Mouse (Mus musculus): ENCODE data around the gene Tnpo2.

The Tnpo2 gene

DNA sequence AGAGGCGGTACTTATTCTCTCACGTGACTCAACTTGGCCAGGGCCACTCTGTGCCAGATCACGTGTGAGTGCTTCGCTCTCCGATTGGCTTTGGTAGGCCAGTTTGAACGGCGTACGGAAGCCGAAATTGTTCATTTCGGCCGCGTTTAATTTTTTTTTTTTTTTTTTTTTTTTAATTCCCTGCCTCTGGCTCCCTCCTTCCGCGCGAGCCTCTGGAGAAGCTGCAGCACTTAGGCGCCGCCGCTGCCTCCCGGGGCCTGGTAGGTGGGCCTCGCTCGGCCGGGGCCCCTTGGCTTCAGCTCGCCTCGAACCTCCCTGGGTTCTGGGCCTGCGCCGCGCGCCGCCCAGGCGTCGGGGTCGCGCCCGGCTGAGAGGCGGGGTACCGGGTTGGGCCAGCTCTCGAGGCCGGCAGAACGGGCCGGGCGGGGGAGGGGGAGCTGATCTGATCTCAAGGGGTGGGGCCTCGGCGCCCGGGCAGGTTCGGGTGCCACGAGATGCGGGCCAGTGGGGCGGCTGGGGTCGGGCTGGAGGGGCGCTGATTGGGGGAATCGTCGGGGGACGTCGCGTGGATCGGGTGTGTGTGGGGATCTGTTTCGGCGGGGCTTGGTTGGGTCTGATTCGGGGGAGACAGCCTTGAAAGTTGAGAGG lies at the start of gene Tnpo2:
Gene Tnpo2 (plus strand): TSS at position 198 of the 648 bp plus-strand sequence.
- peak; percentile 80 for DNase-seq

DNA sequence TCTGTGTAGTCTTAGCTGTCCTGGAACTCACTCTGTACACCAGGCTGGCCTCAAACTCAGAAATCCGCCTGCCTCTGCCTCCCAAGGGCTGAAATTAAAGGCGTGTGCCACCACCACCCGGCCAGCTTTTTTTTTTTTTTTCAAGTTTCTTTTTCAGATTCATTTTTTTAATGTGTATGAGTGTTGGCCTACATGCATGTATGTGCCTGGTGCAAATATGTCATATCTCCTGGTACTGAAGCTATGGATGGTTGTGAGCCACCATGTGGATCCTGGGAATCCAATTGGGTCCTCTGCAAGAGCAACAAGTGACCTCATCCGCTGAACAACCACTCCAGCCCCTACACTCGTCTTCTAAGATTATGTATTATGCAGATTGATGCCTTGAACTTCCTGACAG lies 49.3 kb upstream of the Tnpo2 start:
- no peak for DNase-seq

DNA sequence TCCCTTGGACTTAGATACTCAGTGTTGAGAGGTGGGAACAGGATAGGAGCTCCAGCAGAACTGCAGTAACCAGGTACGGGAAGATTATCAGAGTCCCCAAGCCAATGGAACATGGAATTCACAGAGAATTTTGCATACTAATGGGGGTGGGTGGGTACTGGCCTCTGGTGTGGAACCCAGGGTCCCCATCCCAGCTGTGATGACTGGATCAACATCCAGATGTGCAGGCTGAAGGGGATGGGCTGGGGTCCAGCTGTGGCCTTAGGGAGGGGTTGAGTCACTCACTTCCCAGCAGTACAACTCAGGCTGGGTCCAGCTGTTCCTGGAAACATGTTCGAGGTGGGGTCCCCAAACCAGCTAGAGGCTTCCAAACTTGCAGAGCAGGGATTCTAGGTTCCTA lies 48.8 kb upstream of the Tnpo2 start:
- no peak for DNase-seq

DNA sequence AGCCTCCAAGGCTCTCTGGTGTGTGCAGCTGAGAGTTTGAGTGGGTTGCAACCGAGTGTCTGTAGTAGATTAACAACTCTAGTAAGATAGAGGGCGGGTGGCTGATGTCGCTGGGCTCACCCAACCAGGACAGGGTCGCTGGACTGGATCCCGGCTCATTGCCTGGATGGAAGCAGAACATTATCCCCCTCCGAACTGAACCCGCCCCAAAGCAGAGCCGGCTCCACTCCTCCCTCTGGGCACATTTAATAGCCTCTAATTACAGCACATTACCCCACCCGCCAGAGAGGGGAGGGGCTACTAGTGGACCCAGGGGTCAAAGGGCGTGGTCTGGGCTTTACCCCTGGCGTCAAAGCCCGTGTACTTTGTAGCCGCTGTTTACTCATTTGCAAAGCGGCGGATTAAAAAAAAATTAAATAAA lies 47.4 kb upstream of the Tnpo2 start:
- no peak for DNase-seq

DNA sequence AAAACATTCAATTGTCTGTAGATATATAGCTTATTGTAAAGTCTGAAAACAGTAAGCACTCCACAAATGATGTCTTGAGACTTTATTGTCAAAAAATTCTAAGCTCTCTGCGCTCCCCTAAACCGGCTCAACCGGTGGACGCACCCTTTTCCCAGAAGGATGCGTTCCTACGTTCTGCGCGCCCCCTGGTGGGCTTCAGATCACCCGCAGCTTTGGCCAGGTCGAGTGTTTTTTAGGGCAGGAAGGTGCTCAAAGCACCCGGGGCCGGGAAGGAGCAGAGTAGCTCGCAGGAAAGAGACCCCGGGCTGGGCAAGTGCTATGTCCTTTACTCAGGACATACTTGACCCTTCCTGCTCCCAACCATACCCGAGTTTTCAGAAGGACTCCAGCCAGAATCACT lies 46.9 kb upstream of the Tnpo2 start:
- DNase-seq, result peak; percentile 93

DNA sequence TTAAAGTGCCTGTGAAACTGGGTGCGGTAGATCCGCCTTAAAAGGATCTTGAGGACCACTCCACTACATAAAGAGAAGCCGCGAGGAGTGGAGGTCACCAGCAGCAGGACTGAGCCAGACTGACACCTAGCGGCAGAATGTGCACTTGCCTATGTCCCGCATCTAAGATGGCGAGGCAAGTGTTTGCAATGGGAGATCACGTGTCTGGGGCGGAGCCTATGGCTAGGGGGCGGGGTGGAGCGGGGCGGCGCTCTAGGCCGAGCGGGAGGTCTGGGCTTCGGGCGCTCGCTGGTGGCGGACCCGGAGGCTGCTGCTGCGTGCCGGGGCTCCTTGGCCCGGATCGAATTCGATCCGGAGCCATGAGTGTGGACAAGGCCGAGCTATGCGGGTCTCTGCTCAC lies 46.4 kb upstream of the Tnpo2 start, which contains the start of gene Hook2:
Gene Hook2 (plus strand): TSS at position 255 of the 400 bp plus-strand sequence.
- DNase-seq, result peak; percentile 96

DNA sequence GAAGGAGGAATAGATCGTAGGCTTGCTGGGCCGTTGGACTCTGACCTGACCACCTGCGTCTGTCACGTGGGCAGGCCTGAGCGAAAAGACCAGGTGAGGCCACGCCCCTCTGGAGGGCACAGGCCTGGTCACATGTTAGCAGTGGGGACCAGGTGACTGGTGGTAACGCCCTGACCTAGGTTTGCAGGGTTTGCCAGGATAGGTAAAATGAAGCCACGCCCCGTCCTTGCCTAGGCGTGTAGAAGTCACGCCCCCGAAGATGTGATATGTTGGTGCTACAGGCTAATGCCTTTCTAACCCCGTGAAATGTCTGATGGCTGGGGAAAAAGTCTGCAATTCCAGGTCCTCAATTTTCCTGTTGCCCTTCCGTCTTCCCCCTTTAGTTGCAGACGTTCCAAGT lies 45.9 kb upstream of the Tnpo2 start:
- DNase-seq, result no peak

DNA sequence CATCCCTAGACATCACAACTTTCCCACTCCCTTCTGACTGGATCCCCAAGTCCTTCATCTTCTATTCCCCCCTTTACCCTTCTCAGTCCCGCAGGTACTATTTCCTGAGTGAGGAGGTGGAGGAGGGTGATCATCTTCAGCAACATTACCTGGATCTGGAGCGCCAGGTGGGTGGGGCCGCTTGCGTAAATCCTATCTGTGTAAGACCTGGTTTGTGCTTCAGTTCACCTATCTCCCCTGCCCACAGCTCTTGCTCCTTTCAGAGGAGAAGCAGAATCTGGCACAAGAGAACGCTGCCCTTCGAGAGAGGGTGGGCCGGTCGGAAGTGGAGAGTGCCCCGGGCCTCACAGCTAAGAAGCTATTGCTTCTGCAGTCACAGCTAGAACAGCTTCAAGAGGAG lies 42.3 kb upstream of the Tnpo2 start:
- no peak for DNase-seq

DNA sequence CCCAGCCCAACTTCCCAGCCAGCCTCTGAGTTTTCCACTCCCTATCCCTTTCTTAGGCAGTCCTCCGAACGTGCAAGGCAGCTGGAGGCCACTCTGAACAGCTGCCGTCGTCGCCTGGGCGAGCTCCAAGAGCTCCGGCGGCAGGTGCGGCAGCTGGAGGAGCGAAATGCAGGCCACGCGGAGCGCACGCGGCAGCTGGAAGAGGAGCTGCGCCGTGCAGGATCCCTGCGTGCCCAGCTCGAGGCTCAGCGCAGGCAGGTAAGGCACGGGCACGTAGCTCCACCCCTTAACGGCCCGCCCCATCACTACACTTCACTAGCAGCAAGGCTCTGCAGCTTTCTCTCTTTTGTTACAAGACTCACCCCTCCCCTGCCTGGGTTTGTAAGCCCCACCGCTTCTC lies 41.0 kb upstream of the Tnpo2 start:
- DNase-seq, result no peak

DNA sequence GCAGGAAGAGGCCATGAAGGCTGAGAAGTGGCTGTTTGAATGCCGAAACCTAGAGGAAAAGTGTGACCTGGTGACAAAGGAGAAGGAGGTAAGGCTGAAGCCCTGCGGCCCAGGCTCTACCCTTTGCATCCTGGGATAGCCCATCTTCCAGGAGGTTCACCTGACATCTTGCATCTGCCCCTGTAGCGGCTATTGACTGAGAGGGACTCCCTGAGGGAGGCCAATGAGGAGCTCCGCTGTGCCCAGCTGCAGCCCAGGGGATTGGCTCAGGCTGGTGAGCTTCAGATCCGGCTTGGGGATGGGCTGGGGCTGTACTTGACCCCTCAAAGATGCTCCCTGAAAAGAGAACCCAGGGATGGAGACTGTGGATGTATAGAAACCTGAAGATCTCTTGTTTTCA lies 39.7 kb upstream of the Tnpo2 start:
- DNase-seq, result no peak

DNA sequence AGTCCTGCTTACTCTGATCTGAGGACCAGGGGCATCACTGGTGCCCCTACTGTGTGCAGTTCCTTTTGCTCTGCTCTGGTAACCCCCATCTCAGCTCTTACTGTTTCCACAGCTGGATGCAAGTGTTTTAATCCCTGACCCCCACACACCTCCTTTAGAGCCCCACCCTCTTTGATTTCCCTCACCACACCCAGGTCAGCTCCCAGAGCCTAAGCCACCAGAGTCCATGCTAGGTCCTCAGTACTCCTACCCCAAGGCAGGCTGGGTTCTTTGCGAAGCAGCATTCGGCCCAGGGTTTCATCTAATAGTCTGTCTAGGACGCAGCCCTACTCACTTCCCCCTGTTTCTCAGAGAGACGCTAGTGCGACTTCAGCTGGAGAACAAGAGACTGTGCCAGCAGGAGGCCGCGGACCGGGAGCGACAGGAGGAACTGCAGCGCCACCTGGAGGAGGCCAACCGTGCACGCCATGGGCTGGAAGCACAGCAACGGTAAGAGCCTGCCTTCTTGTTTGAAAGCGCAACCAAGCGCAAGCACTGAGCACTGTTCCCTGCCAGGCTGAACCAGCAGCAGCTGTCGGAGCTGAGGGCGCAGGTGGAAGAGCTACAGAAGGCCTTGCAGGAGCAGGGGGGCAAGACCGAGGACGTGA lies 38.9 kb upstream of the Tnpo2 start:
- peak; percentile 95 for DNase-seq

DNA sequence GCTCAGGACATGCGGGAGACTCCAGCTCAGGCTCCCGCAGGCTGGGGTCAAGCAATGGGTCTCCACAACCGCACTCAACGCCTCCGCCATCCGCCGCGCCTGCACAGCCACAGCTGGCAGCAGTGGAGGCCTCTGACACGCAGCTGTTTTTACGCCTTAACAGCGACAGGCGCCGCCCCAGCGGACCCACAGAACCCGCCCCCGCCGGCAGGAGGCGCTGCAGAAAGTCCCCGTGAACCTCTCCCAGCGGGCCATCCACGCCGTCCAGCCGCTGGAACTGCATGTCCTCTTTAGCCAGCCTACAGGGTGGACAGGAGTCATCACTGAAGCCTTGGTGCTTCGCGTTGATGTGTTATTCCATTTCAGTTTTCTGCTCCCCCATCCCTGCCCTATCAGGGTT lies 29.0 kb upstream of the Tnpo2 start:
- no peak for DNase-seq

DNA sequence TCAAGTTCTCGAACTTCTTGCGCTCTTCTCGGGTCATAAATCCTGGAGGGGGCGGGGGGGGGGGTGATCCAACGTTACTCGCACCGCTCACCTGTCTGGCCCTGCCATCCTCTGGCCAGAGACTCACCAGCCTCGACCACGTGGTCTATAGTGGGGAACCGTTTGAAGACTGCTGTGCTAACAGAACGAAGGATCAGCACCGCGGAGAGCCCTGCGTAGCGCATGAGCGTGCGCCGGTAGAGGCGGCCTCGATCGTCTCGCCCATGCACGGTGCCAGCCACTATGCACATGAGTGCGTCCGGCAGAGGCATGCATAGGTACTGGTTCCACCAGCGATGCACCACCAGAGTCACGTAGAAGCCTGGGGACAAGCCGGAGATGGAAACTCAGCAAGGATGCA lies 25.5 kb upstream of the Tnpo2 start:
- DNase-seq, result no peak

DNA sequence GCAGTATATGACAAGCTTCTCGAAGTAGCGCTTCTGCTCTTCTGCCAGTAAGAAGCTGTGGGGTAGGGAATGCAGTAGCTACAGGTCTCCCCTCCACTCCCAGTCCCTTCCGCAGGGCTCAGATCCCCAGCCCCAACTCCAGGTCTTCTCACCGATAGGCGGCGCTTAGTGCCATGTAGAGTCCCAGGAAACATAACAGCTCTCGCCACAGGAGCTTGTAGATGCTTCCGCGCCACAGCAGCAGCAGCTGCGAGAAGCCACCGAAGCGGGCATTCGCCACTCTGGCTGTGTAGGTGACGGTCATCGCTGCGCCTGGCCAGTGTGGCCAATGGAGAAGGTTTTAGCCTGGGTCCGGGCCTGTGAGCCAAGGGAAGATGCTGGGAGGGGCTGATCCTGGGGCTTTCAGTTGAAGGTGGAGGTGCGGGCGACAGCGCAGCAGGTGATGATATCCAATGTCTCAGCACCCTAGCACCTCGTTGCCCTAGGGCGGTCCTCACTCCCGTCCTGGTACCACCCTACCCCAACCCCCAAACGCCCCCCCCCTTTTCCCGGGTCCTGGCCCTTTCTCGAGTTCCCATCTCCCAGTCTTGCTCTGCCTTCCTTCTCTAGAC lies 23.4 kb upstream of the Tnpo2 start:
- peak; percentile 73 for DNase-seq

DNA sequence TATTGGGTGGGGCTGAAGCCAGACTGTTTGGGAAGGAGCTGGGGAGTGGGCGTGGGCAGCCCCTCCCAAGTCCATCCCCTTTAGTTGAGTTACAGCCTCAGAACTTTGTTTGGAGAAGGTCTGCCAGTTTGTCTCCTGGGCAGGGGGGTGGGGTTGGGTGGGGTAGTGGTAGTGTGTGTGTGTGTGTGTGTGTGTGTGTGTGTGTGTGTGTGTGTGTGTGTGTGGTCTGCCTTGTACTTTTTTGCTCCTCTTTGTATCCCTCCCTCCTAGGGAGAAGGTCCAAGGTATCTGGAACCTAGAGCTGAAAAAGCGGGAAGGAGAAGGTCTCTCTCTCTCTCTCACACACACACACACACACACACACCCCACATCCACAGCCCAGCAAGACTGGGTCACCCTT lies 22.3 kb upstream of the Tnpo2 start, which contains the start of gene Best2:
Gene Best2 (minus strand): TSS at position 101 of the 400 bp plus-strand sequence.
- DNase-seq, result no peak

DNA sequence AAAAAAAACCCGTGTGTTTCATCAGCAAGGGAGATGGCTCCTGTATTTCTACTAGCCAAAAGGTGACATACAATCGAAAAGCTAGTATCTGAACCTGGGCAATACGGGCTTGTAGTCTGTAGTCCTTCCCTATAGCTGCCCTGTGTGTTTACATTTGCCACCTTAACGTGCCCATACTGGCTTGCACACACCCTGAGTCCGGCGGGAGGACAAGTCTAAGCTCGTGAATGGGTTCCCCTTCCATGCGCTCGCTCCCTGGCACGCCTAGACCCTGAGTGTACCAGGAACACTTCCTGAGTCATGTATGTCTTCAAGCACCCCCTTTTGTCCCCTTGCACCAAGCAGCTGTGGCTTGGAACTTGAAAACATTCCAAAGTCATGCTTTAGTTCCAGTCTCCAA lies 20.0 kb upstream of the Tnpo2 start:
- DNase-seq, result no peak

DNA sequence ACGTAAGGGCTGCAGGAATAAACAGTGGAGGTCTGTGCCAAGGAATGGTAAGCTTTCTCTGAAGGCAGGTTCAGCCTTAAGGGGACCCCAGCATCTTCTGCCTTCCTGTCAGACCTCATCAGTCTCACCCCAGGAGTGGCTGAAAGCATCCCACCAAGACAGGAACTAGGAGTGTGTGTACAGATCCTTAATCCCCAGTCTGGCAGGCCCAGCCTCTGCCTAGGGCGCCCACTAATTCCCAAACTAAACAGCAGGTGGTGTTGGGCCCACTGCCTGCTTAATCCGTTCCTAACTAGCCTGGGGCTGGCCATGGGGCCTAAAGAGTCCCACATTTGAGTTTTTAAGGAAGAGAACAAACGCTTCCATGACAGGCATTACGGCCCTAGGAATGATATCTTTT lies 19.5 kb upstream of the Tnpo2 start:
- no peak for DNase-seq

DNA sequence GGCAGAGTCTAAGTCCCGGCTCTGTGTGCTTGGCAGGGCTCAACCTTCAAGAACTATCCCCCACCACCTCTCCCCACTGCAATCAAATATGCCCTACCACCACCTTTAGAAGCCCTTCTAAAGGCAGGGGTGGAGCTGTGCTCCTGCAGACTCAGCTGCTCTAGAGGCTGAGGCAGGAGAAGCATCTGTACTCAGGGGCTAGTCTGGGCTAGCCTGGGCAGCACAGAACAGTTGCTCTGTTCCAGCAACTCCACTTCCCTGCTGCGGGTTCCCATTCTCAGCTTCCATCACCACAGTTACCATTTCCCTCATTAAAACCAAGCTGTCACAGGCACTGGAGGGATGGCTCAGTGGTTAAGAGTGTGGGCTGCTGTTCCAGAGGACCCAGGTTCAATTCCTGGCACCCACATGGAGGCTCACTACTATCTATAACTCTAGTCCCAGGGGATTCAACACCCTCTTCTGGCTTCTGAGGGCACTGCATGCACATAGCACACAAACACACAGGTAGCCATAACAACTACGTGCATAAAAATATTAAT lies 15.1 kb upstream of the Tnpo2 start:
- no peak for DNase-seq

DNA sequence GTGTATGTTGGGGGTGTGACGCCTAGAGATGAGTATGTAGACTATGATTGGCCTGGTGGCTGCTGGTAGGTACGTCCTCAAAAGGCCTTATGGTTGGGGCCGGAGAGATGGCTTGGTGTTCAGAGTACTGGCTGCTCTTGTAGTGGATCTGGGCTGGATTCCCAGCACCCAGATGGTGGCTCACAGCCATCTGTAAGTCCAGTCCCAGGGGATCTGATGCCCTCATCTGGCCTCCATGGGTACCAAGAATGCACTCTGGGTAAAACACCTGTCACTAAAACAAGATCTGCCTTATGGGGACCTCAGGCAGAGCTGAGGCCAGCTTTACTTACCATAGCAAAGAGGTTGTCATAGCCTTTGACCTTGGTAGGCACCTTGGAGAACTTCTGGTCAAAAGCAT lies 12.9 kb upstream of the Tnpo2 start:
- no peak for DNase-seq

DNA sequence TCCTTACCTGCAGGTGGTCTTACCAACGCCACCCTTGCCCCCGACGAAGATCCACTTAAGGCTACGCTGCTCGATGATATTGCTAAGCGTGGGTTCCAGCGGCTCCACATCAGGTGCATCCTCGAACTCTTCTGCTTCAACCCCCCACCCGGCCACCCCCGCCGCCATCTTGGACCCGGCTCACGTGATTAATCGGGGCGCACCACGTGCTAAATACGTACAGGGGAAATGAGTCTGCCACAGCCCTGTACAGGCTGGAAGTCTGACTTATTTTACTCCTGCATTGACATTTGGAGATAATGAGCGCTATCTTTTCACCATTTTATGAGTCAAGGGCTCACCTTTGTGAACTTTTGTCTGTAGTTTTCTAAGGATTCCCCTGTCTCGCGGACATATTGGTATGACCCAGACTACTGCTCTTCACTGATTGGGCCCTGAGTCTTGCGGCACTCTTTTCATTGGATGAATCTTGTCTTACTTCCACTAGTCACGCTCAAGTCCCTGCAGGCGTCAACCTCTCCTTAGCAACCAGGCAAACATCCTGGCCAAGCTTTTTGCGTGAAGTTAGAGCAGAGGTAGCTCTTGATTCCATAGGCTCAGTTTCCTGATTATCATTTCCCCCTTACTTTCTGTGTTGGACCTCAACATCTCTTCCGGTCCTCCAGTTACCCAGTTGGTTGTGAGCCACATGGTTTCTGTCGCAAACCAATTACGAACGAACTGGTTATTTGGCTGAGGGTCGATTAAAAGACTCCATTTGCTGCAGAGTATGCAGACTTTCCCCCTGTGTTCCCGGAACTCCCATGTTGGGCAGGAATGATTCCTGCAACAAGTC lies 11.4 kb upstream of the Tnpo2 start, which contains the start of gene Asna1:
Gene Asna1 (minus strand): TSS at position 184 of the 835 bp plus-strand sequence.
- peak; percentile 82 for DNase-seq

DNA sequence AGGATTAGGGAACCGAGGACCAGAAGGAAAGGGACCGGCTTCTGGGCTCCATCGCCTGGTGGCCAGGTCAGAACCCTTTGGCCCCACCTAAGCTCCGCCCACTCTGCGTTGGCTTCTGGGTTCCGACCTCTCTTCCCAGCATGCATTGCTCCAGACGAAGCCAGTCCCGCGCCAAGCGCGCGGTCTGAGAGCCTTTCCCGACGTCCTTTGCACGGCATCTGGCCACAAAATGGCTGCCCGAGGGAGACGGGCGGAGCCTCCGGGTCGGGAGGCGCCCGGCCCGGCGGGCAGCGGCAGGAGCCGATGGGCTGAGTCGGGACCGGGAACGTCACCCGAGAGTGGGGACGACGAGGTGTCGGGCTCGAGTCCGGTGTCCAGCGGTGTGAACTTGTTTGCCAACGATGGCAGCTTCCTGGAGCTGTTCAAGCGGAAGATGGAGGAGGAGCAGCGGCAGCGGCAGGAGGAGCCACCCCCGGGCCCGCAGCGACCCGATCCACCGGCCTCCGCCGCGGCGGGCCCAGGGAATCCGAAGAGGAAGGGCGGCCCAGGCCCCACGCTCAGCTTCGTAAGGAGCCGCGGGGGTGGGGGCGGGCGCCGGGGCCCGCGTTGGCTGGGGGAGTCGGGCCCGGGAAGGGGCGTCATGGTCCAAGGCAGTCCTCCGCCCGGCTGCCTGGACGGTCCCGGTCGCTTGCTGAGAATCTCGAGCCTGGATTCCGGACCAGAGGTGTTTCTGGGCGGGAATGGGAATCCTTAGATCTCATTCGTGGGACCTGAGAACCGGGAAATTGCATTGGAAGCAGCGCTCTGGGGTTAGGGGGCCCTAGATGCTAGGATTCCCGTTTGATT lies 9.8 kb upstream of the Tnpo2 start, which contains the start of gene Trir:
Gene Trir (plus strand): TSS at position 154 of the 846 bp plus-strand sequence.
- peak; percentile 89 for DNase-seq

DNA sequence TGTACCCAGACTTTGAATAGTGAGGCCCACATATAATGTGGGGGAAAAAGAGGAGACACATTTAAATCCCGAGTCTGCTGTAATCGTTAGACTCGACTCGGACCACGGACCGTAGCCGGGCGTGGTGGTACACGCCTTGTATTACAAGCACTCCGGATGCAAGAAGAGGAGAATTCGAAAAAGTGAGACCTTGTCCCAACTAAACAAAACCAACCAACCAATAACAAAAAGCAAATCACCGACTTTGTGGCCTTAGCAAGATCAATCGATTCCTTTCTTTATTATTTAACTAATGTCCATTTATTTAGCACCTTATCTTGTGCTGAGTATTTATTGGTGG lies 9.2 kb upstream of the Tnpo2 start:
- DNase-seq, result no peak
